Mouse (Mus musculus): Measurements from ENCODE around the gene Usp5.

DNA sequence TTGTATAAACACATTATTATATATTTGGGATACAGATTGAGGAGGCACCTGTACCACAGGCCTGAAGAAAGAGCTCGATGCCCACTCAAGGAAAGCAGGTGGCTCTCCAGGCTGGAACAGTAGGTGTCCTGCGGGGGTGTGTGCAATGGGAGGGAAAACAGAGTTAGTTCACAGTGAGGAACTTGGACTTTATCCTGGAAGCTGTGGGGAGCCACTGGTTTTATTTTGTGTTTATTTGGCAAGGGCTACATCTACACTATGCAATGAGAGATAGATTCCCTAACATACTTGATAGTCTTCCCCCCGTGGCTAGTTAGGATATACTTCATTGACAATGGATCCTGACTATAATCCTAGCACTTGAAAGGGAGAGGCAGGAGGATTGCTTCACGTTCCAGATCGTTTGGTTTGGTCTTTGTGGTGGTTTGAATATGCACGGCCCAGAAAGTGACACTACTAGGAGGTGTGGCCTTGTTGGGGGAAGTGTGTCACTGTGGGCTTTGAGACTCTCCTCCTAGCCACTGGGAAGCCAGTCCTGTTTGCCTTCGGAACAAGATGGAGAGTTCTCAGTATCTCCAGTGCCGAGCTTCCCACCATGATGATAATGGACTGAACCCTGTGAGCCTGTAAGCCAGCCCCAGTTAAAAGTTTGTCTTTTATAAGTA is 42.4 kb downstream of the Usp5 start:
- TF ChIP-seq CTCF (IDR thresholded peaks at IDR 0.05; ENCODE audit: control insufficient read depth, insufficient read depth, insufficient read length): no peak
- no peak for TF ChIP-seq USF1 (IDR thresholded peaks at IDR 0.05; ENCODE audit: low read depth)
- no peak for TF ChIP-seq MAX (IDR thresholded peaks at IDR 0.05)
- no peak for TF ChIP-seq MYOG (IDR thresholded peaks at IDR 0.05; ENCODE audit: control insufficient read depth, extremely low read depth, insufficient read length)

Data from C2C12 (cell line).